Mouse (Mus musculus): ENCODE data around the gene Wdfy4. TPM values are rescaled to one million over a fixed set of nuclear protein-coding genes. Genes with fewer than 3 reads are reported as not detected.

Gene Wdfy4
- polyA plus RNA-seq, 2 experiments: 0.60 to 0.89 TPM

GRCm38 (mm10) chr14:32956486-32956885 is 228.8 kb downstream of the Wdfy4 start:
- H3K27me3 ChIP-seq (ENCODE audit: control insufficient read depth, insufficient read depth, low read length): no peaks in the 10 kb centered on the region
- no peak overlapping the region for H3K4me3 ChIP-seq (replicated peaks; ENCODE audit: low read length)
- no peak for ATAC-seq (ENCODE audit: low FRiP score, low read depth)
- no peak for TF ChIP-seq POLR2A (IDR thresholded peaks at IDR 0.05; ENCODE audit: borderline replicate concordance, extremely low read depth, insufficient read depth, insufficient read length)
- DNase-seq (ENCODE audit: low spot score): peak; percentile 29
- no peaks in the 10 kb centered on the region for H3K36me3 ChIP-seq (ENCODE audit: control insufficient read depth, insufficient read depth, low read length)
- H3K4me1 ChIP-seq (ENCODE audit: control insufficient read depth, insufficient read depth, low read length): no peaks in the 10 kb centered on the region
- 68% methylated on average over 8 of the region's 8 CpGs for WGBS
- no peak overlapping the region for H3K27ac ChIP-seq (replicated peaks; ENCODE audit: low read depth, low read length)
- H3K9ac ChIP-seq (ENCODE audit: low read depth, low read length, severe bottlenecking): no peak overlapping the region
- H3K9me3 ChIP-seq (ENCODE audit: control insufficient read depth, low read length): no peaks in the 10 kb centered on the region
- H3K4me2 ChIP-seq (replicated peaks; ENCODE audit: low read depth, low read length, severe bottlenecking): no peak overlapping the region

GRCm38 (mm10) chr14:32950312-32951301 is 234.7 kb downstream of the Wdfy4 start:
- peak; percentile 68; the same call in 1 of the 2 replicates for ATAC-seq (ENCODE audit: low FRiP score, low read depth)
- no peak overlapping the region for H3K4me2 ChIP-seq (replicated peaks; ENCODE audit: low read depth, low read length, severe bottlenecking)
- H3K9me3 ChIP-seq (ENCODE audit: control insufficient read depth, low read length): no peaks in the 10 kb centered on the region
- H3K36me3 ChIP-seq (ENCODE audit: control insufficient read depth, insufficient read depth, low read length): no peaks in the 10 kb centered on the region
- no peak overlapping the region for H3K4me3 ChIP-seq (replicated peaks; ENCODE audit: low read length)
- 39% methylated on average over 20 of the region's 20 CpGs for WGBS
- no peak for TF ChIP-seq POLR2A (IDR thresholded peaks at IDR 0.05; ENCODE audit: borderline replicate concordance, extremely low read depth, insufficient read depth, insufficient read length)
- peaks cover 6% of the 10 kb centered on the region for H3K4me1 ChIP-seq (ENCODE audit: control insufficient read depth, insufficient read depth, low read length)
- DNase-seq (ENCODE audit: low spot score): peak; percentile 52
- no peak overlapping the region for H3K27ac ChIP-seq (replicated peaks; ENCODE audit: low read depth, low read length)
- no peaks in the 10 kb centered on the region for H3K27me3 ChIP-seq (ENCODE audit: control insufficient read depth, insufficient read depth, low read length)
- H3K9ac ChIP-seq (ENCODE audit: low read depth, low read length, severe bottlenecking): no peak overlapping the region

- 95% methylated on average over 2 of the region's 2 CpGs for WGBS
- no peak overlapping the region for H3K4me2 ChIP-seq (replicated peaks; ENCODE audit: low read depth, low read length, severe bottlenecking)
- no peaks in the 10 kb centered on the region for H3K36me3 ChIP-seq (ENCODE audit: control insufficient read depth, insufficient read depth, low read length)
- H3K4me3 ChIP-seq (replicated peaks; ENCODE audit: low read length): no peak overlapping the region
- H3K9me3 ChIP-seq (ENCODE audit: control insufficient read depth, low read length): no peaks in the 10 kb centered on the region
- no peaks in the 10 kb centered on the region for H3K27me3 ChIP-seq (ENCODE audit: control insufficient read depth, insufficient read depth, low read length)
- no peak for ATAC-seq (ENCODE audit: low FRiP score, low read depth)
- no peak overlapping the region for H3K27ac ChIP-seq (replicated peaks; ENCODE audit: low read depth, low read length)
- no peak for DNase-seq (ENCODE audit: low spot score)
- no peak overlapping the region for H3K9ac ChIP-seq (ENCODE audit: low read depth, low read length, severe bottlenecking)
- TF ChIP-seq POLR2A (IDR thresholded peaks at IDR 0.05; ENCODE audit: borderline replicate concordance, extremely low read depth, insufficient read depth, insufficient read length): no peak
- peaks cover 6% of the 10 kb centered on the region for H3K4me1 ChIP-seq (ENCODE audit: control insufficient read depth, insufficient read depth, low read length)
Observed at GRCm38 (mm10) chr14:32947512-32947911, 237.8 kb downstream of the Wdfy4 start.

- no peak for TF ChIP-seq POLR2A (IDR thresholded peaks at IDR 0.05; ENCODE audit: borderline replicate concordance, extremely low read depth, insufficient read depth, insufficient read length)
- no peak overlapping the region for H3K4me3 ChIP-seq (replicated peaks; ENCODE audit: low read length)
- DNase-seq (ENCODE audit: low spot score): no peak
- no peaks in the 10 kb centered on the region for H3K4me1 ChIP-seq (ENCODE audit: control insufficient read depth, insufficient read depth, low read length)
- no peak overlapping the region for H3K4me2 ChIP-seq (replicated peaks; ENCODE audit: low read depth, low read length, severe bottlenecking)
- no peak overlapping the region for H3K9ac ChIP-seq (ENCODE audit: low read depth, low read length, severe bottlenecking)
- H3K27ac ChIP-seq (replicated peaks; ENCODE audit: low read depth, low read length): no peak overlapping the region
- no peaks in the 10 kb centered on the region for H3K9me3 ChIP-seq (ENCODE audit: control insufficient read depth, low read length)
- no peak for ATAC-seq (ENCODE audit: low FRiP score, low read depth)
- WGBS: 75% methylated on average over 5 of the region's 5 CpGs
- H3K27me3 ChIP-seq (ENCODE audit: control insufficient read depth, insufficient read depth, low read length): no peaks in the 10 kb centered on the region
- H3K36me3 ChIP-seq (ENCODE audit: control insufficient read depth, insufficient read depth, low read length): no peaks in the 10 kb centered on the region
Observed at GRCm38 (mm10) chr14:32939217-32939616, 246.1 kb downstream of the Wdfy4 start.

- H3K27me3 ChIP-seq (ENCODE audit: control insufficient read depth, insufficient read depth, low read length): no peaks in the 10 kb centered on the region
- no peaks in the 10 kb centered on the region for H3K4me1 ChIP-seq (ENCODE audit: control insufficient read depth, insufficient read depth, low read length)
- WGBS: 79% methylated on average over 6 of the region's 6 CpGs
Observed at GRCm38 (mm10) chr14:32934064-32934463, 251.2 kb downstream of the Wdfy4 start.

More at GRCm38 (mm10) chr14:32934064-32934463, 251.2 kb downstream of the Wdfy4 start:
- Histone ChIP-seq H3K4me3 (replicated peaks; ENCODE audit: low read length) (no peak overlapping the region), H3K4me2 (replicated peaks; ENCODE audit: low read depth, low read length, severe bottlenecking) (no peak overlapping the region), H3K27ac (replicated peaks; ENCODE audit: low read depth, low read length) (no peak overlapping the region), H3K9ac (ENCODE audit: low read depth, low read length, severe bottlenecking) (no peak overlapping the region), H3K36me3 (ENCODE audit: control insufficient read depth, insufficient read depth, low read length) (no peaks in the 10 kb centered on the region), H3K9me3 (ENCODE audit: control insufficient read depth, low read length) (no peaks in the 10 kb centered on the region)
- no peak for DNase-seq (ENCODE audit: low spot score)
- no peak for TF ChIP-seq POLR2A (IDR thresholded peaks at IDR 0.05; ENCODE audit: borderline replicate concordance, extremely low read depth, insufficient read depth, insufficient read length)
- ATAC-seq (ENCODE audit: low FRiP score, low read depth): no peak

Data from limb, embryonic 14.5 days (tissue).